Mouse (Mus musculus) G1E (cell line): Measurements from ENCODE around the gene 2310033P09Rik.
"Not testable (repeated sequence)": the region's sequence is repeated elsewhere in the genome, so short reads cannot be mapped to it uniquely, and the experiment has no call there.

Source experiments
- CTCF ChIP-seq: IDR thresholded peaks from 2 replicates; pipeline ENCODE4 v1.5.1; 2012; ENCODE audit warnings: low read depth, low read length, inconsistent platforms, mixed read lengths
- TAL1 ChIP-seq: conservative IDR thresholded peaks from 2 replicates; pipeline ENCODE4 v1.6.1; 2012; ENCODE audit warnings: low read depth, low read length, inconsistent platforms, mixed read lengths

- TF ChIP-seq CTCF, TAL1: not testable (repeated sequence)
Observed at GRCm38 (mm10) chr11:59212320-59212719, 4.2 kb downstream of the 2310033P09Rik start.
